Mouse (Mus musculus): ENCODE results near the gene Arhgap5.

Gene Arhgap5

DNA sequence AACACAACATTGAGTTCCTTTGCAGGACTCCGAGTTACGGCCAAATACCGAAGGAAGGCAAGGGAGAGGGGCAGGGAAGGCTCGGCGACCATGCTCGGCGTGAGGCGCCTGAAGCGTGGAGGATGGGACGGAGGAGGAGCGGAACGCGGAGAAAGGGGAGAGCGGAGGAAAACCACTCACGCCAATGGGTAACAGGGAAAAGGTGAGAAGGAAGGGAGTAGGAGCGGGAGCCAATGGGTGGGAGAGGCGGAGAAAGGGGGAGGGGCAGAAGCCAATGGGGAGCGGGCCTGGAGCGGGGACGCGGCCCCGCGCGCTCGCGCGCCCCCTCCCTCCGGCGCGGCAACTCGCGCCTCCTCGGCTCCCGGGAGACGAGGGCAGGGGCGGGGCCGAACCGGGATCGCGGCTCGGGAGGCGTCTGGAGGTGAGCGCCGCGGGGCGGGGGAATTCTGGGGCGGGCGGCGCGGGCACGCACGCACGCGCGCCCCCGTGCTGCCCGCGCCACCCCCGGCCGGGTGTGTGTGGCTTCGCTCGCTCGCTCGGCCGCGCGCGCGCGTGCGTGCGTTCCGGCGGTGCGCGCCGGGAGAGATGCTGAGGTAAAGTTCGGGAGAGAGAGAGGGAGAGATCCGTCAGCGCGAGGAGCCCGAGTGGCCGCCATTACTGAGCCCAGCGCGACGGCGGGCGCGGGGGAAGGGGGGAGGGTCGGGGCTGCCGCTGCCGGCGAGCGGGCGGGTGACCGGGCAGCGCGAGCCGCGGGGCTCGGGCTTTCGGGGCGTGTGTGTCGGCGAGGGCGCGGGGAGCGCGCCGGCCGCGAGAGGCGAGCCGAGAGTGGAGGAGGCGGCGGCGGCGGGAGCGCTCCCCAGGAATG, at the start of gene Arhgap5:
Arhgap5 (plus strand) TSS at position 517 of the 865 bp plus-strand sequence.
- peak; percentile 85 for DNase-seq (ENCODE audit: low spot score)

DNA sequence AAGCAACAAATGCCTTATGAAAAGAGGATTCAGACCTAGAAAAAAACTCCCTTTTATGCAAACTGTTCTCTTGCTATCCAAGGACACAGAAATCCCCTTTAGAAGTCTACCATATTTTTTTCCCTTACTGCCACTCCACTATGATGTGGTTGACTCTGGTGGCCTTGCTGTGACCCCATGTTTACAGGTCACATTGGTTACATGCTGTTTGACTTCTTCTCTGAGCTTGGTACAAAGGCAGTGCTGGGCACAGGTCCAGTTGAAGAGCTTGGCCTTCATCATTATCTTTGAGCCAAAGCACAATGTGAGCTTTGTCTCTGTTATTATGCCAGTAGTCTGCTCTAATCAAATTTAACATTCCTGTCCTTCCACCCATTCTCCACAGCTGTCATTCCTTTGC, 39.2 kb upstream of the Arhgap5 start:
- no peak for DNase-seq (ENCODE audit: low spot score)

DNA sequence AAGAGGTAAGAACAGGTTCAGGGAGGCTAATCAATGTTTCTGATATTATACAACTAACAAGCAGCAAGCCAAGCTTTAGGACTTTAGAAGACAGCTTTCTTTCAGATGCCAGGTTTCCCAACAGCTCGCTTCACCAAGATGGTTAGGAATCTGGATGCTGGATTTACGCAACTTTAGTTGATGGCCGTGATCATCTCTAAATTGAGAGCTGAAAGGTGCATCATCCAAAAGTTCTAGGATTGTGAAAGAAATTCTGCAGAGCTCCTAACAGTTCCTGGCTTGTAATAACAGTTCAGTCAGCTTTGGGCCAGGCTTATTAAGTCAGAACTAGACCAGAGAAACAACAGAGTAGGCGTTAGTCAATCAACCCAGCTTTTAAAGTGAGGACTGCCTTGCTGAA, 32.2 kb upstream of the Arhgap5 start:
- no peak for DNase-seq (ENCODE audit: low spot score)

DNA sequence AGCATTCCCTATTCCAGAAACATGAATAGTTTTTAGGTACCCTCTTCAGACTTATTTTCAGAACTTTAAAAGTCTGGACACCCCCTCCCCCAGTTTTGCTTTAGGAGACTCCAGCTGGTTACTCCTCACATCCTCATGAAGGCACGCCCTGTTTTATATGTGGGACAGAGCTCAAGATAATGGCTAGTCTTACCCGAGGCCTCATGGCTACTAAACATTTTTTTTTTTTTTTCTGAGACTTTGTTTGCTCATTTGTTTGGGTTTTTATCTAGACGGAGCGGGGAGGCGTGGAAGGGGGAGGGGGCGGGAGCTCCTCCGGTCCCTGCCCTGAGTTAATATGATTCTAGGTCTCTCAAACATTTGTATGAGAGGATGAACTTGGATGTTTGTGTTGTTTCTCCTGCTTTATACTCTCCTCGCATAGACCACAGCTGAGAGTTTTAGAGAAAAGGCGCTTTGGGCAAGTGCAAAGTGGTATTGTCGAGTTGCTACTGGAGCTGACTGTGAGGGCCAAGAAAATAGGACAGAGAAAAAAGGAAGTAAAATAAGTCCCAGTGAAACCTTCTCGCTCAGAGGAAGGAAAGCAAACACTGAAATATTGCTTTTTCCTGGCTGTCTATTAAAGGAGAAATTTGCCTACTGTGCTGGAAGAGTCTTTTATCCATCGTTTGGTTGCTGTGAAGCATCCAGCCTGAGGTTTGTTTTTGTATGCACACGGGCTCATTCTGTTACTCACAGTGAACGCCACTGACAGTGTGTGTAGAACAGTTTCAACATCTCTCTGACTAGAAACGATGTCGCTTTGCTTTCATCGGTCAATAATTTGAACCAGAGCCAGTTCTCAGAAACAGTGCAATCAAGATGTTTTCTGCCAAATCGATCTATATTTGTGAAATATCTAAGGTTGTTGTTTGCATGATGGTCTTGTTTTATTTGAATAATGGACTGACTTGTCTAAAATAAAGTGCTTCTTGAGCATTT, 29.5 kb upstream of the Arhgap5 start:
- no peak for DNase-seq (ENCODE audit: low spot score)

DNA sequence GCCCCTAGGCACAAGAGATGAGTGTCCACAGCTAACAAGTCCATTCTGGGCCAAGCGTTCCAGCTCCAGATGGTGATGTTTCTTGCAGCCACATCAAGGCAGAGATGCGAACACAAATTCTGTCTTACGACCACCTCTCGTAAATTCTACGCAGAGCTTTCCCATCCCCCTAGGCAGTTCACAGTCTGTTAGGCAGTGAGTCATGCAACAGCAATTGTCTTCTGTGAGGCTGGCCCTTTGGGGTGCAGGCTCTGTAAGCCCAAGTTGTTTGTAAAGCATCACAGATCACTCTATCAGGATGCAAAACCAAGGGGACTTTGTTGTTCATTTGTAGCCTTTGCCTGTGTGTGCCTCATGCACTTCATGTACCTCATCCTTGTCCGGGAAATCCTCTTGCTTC, 27.7 kb upstream of the Arhgap5 start:
- DNase-seq (ENCODE audit: low spot score), result no peak

DNA sequence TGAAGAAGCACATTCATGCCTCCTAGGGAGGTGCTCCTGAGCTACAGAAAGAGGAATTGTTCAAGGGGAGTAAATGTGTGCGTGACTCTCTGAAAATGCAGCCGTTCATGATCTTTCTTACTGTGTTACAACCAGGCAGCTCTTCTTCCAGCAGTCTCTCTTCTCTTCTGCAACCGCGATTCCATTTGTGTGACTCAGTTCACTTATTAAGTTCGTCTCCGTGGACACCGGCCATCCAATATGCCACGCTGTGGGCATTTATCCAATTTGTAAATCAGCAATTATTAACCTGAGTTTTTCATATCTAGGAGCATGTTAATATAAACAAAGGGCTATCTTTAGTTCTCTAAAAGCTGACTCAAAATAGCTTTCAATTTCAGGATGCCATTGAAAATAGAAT, 25.2 kb upstream of the Arhgap5 start:
- DNase-seq (ENCODE audit: low spot score), result no peak

DNA sequence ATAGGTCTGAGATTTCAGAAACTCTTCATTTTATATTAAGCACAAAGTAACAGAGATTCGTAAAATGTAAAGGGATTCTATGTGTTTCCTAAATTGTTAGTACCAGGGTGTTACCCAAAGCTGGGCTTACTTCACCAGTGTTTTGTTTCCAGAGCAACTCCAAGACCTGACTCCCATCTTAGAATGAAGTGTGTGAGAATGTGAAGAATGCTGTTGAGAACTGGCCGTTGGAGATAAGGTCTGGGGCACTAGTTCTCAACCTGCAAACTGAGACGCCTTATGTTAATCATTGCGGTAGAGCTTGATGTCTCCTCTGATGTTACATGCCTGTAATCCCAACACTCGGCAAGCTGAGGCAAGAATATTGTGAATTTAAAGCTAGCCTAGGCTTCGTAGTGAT, 24.4 kb upstream of the Arhgap5 start:
- no peak for DNase-seq (ENCODE audit: low spot score)

DNA sequence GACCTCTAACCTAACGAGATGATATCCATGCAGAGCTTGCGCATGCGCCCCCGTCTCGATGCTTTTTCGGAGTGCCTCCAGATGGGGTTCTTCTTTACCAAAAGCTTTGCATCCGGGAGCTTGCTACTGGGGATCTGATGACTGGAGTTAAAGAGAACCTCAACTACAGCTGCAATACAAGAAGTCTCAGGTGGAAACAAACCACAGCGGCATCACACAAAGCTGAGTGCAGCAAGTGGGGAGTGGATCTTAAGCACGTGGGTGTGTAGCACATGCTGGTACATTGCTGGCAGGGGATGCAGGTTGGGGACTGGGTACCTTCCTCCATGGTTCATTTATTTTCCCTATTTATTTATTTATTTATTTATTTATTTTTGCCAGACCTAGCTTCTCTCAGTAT, 22.9 kb upstream of the Arhgap5 start:
- DNase-seq (ENCODE audit: low spot score), result no peak

DNA sequence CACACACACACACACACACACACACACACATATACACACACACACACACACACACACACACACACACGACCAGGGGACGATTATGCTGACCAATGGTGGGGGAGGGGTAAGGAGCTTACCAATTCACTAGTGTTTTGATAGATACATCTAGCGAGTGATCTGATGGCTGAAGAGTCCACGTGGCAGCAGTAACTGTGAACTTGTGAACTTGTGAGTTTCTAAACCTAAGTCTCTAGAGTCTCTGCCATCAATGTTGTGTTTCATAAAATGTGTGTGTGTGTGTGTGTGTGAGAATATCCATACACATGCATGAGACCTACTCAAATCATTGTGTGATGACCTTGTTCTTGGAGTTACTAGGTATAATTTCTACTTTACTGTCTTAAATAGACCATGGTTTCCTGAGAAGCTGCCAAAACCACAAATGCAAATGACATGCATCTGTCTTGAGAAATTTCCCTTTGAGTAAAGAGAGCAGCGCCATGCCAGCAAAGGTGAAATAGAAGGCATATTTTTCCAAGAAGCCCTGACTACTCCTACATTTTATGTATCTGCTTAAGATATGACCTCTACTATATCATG, 21.7 kb upstream of the Arhgap5 start:
- DNase-seq (ENCODE audit: low spot score), result no peak

DNA sequence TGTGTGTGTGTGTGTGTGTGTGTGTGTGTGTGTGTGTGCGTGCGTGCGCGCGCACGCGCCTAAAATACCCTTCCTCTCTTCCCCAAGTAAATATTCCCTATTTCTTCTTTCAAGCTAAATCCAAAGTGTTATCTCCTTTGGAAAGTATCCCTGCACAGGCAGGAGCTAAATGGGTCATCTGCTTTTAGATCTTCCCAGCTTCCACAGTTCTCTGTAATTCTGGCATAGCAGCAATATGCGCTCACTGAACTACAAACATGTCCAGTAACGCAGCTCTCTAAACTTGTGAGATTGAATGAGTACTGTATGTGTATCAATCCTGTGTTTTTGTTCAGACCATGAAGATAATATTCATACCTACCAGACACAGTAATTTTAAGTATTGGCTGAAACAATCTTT, 20.6 kb upstream of the Arhgap5 start:
- no peak for DNase-seq (ENCODE audit: low spot score)

DNA sequence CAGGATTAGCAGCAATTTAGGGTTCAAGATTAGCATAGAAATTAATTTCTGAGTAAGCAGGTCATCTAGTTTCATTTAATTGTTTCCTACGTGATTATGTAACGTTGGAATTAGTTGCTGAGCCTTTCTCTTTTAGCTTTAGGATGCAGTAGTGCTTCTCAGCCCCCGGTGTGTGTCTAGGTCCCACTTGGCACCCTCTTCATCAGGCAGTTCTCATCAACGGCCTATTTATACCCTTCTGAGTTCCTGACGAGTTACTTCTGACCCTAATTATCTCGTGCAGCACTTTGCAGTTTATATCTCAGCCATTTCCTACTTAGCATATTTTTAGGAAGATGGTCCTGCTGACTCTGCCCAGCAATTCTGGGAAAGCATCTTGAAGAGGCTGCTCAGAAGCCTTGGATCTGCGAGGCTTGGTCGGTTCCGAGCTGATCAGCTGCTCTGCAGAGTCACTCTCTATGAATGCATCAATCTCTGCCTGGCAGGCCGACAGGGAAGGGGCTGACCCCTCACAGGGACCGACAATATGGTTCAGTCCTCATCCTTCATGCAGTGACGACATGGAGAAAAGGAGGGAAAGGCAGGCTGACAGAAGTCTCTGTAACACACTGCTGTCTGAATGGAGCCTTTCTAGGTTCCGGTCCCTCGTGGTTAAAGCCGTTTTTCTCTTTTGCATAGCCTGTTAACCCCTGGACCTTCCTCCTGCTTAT, 15.4 kb upstream of the Arhgap5 start:
- no peak for DNase-seq (ENCODE audit: low spot score)

DNA sequence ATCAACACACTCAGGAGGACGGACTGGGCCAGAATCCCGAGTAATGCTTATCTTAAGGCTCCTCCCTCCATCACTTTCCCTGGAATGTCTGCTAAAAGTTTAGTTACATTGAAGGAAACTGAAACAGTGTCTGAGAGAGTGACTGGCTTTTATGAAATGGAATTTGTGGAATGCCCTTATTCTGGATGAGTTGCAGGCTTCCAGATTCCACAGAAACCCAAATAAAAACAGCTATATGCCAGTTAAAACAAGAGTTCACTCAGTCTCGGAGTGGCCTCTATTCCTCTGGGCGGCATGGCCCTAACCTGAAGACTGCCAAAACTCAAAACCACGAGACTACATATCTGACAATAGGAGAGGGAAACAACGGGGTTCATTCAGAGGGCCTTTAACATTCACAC, 10.5 kb upstream of the Arhgap5 start:
- no peak for DNase-seq (ENCODE audit: low spot score)

DNA sequence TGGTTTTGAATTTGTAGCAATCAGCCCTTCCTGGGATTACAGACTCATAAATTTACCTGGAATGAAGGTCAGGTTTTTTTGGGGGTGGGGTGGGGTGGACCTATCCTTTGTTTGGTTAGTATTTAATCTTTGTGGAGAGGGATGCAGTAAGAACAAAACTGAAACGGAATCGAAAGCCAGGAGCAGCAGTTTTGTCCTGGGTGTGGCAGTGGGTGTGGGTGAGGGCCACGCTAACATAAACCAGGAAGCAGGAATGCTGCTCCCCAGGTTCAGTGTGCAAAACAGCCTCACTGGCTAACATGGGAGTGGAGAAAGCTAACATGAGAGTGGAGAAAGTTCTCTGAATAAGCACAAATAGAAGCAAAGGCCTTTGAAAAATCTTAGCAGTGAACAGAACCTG, 6.6 kb upstream of the Arhgap5 start:
- DNase-seq (ENCODE audit: low spot score), result no peak

DNA sequence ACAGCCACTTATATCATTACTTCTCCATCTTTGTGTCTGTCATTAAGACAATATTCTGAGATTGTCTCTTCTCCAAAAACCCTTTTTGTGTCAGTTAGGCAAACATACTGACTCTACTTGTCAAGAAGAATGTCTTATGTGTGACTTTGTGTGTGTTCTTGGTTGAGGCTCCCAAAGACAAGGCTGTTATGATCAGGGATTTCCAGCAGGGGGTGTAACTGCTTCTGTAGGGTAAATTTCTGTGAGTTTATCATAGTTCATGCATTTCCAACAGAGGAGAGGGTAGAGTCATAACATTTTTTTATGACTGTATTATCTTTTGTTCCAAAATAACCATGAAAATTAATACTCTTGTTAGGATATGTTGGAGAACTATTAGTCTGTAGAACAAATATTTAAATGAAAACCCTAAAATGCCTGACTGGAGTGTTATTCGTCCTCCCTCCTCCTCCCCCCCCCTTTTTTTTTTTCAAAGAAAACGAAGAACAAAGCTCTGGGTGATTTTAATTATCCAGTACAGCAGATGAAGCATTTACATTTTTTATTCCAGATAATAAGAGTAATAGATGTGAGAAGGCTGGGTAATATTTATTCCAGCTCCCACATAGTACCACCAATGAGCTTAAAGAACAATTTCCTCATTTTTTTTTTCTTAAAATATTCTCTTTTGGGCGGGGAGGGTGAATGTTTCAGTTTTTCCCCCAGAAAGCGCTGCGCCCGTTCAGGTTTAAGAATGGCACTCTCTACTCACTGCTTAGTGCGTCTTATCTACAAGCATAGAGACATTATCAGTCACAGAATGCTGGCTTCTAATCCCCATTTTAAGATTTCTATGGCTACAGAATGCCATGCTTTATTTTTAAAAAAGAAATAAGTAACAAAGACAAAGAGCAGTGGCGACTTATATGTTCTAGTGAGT, 2.6 kb upstream of the Arhgap5 start:
- no peak for DNase-seq (ENCODE audit: low spot score)

DNA sequence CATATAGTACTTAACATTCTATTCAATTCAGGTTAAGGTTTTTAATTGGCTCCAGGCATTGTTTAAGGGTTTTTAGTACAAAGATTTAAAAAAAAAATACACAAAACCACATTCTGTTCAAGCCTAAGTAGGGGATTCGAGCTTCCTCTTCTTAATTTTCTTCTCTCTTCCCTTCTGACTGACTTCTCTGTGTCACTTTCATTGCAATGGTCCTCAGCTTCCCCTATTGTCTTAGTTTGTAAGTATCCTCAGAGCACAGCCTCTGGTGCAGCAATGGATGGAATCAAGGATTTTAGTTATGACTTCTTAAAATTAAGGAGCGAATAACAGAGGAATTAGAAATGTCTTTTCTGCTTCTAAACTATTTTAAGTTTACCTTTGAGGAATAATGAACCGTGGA, 1.6 kb upstream of the Arhgap5 start:
- no peak for DNase-seq (ENCODE audit: low spot score)

DNA sequence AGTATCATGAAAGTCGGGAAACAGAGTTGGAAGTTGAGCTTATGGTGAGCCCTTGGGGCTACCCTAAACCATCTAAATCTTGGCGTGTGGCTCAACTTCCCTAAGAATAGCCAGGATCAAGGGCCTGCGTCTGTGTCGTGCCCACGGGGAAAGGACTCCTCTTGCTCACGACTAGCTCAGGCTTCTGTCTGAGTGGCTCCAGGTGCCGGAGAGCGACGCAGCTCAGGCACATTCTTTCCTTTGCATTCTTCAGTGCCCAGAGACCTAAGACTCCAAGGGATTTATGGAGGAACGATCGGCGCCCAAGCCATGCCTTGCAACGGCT, 679 bp upstream of the Arhgap5 start:
- no peak for DNase-seq (ENCODE audit: low spot score)

DNA sequence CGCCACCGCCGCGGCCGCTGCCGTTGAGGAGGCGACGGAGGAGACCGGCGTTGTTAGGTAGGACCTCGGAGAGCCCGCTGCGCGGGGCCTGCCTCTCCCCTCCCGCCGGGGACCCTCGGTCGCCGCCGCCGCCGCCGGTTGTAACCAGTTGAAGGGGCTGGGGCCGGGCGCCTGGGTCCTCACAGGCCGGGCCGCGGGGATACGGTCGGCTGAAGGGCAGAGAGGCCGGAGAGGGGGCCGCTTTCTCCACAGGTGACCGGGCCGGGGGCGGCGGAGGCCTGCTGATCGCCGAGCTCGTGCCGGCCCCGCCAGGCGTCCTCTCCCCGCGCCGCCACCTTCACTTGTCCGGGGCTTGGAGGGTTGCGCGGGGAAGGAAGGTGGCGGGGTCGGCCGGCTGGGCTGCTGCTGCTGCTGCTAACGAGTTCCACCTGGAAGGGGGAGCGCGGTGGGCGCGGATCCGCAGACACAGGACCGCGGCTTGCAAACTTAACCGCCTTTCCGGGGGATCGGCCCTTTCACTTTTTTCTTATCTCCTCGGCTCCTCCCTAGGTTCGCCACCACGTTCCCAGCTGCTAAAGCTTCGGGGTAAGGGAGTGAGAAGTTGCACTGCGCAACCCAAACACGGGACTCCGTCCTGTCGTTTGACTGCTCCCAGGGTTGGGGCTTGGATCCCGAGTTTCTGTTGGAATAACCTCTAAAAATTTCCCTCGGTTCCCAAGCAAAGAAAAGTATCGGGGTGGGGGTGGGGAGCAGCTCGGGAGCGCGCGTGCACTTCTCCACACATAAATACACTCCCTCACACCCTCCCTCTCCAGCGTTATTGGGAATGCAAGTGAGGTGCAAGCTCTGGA, 784 bp downstream of the Arhgap5 start:
- DNase-seq (ENCODE audit: low spot score), result peak; percentile 56

DNA sequence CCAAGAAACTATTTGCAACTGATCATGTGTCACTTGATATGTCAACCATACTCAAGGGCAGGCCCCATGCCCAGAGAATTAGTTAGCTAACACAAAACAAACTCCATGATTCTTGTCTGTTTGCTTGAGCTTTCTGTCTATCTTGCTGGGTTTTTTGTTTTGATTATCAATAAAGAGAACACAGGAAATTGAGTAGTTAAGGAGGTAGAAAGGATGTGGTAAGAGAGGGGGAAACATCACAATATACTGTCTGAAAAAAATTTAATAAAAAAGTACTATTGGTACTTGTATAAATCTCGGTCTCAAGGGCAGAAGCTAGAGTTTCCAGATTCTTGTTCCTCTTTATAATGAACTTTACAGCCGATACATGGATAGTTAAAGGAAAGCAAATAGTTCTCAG, 20.9 kb downstream of the Arhgap5 start:
- no peak for DNase-seq (ENCODE audit: low spot score)

DNA sequence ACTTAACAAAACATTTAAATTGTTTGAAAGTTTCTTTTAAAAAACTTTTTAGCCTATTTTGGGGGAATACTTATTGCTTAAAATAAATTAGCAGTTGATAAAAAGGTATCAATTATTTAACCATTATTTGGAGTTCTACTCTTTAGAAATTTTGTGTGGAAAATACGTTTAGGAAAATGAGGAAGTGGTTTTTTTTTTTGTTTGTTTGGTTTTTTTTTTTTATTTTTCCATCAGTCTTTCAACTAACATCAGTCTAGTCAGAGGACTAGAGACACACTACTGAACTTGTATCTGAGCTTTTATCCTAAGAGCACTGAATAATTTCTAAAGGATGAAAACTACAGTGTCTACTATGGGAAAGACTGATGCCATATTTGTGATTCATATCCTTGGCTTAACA, 21.7 kb downstream of the Arhgap5 start:
- DNase-seq (ENCODE audit: low spot score), result no peak

DNA sequence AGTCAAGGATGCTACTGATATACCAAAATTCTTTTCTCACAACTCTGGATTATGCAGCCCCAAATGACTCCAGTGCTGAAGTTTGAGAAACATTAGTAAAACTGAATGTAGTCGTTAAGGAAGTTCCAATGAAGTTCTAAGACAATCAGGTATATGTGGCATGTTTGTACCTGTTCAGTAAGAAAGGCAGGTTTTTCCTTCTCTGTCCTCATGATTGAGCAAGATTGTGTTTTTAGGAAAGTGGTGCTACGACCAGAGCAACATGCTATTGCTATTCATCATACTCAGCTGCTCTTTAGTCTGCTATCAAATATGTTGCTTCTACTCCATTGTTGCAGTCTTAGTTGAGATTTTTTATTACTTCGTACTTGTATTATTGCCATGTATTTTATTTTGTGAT, 26.0 kb downstream of the Arhgap5 start:
- DNase-seq (ENCODE audit: low spot score), result no peak
